Mouse (Mus musculus) bone marrow macrophage, adult 2 months (primary cell): ENCODE data around the gene Fgfr2. TPM values are rescaled to one million over a fixed set of nuclear protein-coding genes. Genes with fewer than 3 reads are reported as not detected.

Source experiments
- H3K27ac ChIP-seq: 2 replicates; pipeline ENCODE4 v1.5.1; 2012; ENCODE audit warnings: low read depth, low read length; ENCODE audit not compliant: insufficient read depth
- H3K4me1 ChIP-seq: 2 replicates; pipeline ENCODE4 v1.6.1; 2012; ENCODE audit warnings: low read length; ENCODE audit not compliant: control insufficient read depth, insufficient read depth
- H3K4me3 ChIP-seq: 2 replicates; pipeline ENCODE4 v1.5.1; 2012; ENCODE audit warnings: mild to moderate bottlenecking, low read length, moderate library complexity; ENCODE audit not compliant: insufficient read depth
- CTCF ChIP-seq: IDR thresholded peaks from 2 replicates; pipeline ENCODE4 v1.5.1; 2012; ENCODE audit warnings: low read depth, mild to moderate bottlenecking, low read length, moderate library complexity
- POLR2A ChIP-seq: IDR thresholded peaks from 2 replicates; pipeline ENCODE4 v1.6.1; 2012; ENCODE audit warnings: mild to moderate bottlenecking, low read depth, low read length, borderline replicate concordance
- polyA plus RNA-seq: library from polyadenylated mRNA; stranded (reverse); fragments of >200 nt; gene quantifications from 2 replicates; pipeline ENCODE4 v1.2.4, GENCODE M21; 2012; ENCODE audit not compliant: missing spikeins, insufficient read depth, insufficient read length

Fgfr2 gene
- polyA plus RNA-seq, 1 experiment: 0.27 TPM

GRCm38 (mm10) chr7:132067511-132067910 is 1055.6 kb downstream of the Fgfr2 start:
- Histone ChIP-seq H3K4me3 (no peak overlapping the region), H3K27ac (no peak overlapping the region), H3K4me1 (no peaks in the 10 kb centered on the region)
- no peak for TF ChIP-seq POLR2A
- TF ChIP-seq CTCF: no peak

GRCm38 (mm10) chr7:132060116-132060515 is 1063.0 kb downstream of the Fgfr2 start:
- H3K27ac ChIP-seq: no peak overlapping the region
- TF ChIP-seq CTCF: no peak
- H3K4me1 ChIP-seq: no peaks in the 10 kb centered on the region
- no peak overlapping the region for H3K4me3 ChIP-seq

GRCm38 (mm10) chr7:132056565-132056964 is 1066.6 kb downstream of the Fgfr2 start:
- Histone ChIP-seq H3K27ac (no peak overlapping the region), H3K4me3 (no peak overlapping the region), H3K4me1 (no peaks in the 10 kb centered on the region)
- TF ChIP-seq POLR2A (no peak), CTCF (no peak)

GRCm38 (mm10) chr7:132046662-132047061 is 1076.5 kb downstream of the Fgfr2 start:
- Histone ChIP-seq H3K27ac (no peak overlapping the region), H3K4me3 (no peak overlapping the region)
- TF ChIP-seq CTCF (no peak), POLR2A (no peak)

GRCm38 (mm10) chr7:132031940-132032531 is 1091.1 kb downstream of the Fgfr2 start:
- H3K27ac ChIP-seq: no peak overlapping the region
- no peak overlapping the region for H3K4me3 ChIP-seq
- no peaks in the 10 kb centered on the region for H3K4me1 ChIP-seq
- TF ChIP-seq POLR2A: no peak
- TF ChIP-seq CTCF: no peak

More at GRCm38 (mm10) chr7:132046662-132047061, 1076.5 kb downstream of the Fgfr2 start:
- no peaks in the 10 kb centered on the region for H3K4me1 ChIP-seq

GRCm38 (mm10) chr7:132026671-132027070 is 1096.5 kb downstream of the Fgfr2 start:
- TF ChIP-seq POLR2A (no peak), CTCF (no peak)
- H3K27ac ChIP-seq: no peak overlapping the region
- no peak overlapping the region for H3K4me3 ChIP-seq
- no peaks in the 10 kb centered on the region for H3K4me1 ChIP-seq

- TF ChIP-seq CTCF (no peak), POLR2A (no peak)
- Histone ChIP-seq H3K4me1 (no peaks in the 10 kb centered on the region), H3K27ac (no peak overlapping the region), H3K4me3 (no peak overlapping the region)
These were observed 1097.6 kb downstream of the Fgfr2 start for GRCm38 (mm10) chr7:132025591-132025990.

GRCm38 (mm10) chr7:132015933-132016332 is 1107.2 kb downstream of the Fgfr2 start:
- Histone ChIP-seq H3K27ac (no peak overlapping the region), H3K4me3 (no peak overlapping the region), H3K4me1 (no peaks in the 10 kb centered on the region)
- TF ChIP-seq CTCF (no peak), POLR2A (no peak)

GRCm38 (mm10) chr7:132015193-132015592 is 1108.0 kb downstream of the Fgfr2 start:
- Histone ChIP-seq H3K27ac (no peak overlapping the region), H3K4me1 (no peaks in the 10 kb centered on the region), H3K4me3 (no peak overlapping the region)
- TF ChIP-seq CTCF: no peak
- no peak for TF ChIP-seq POLR2A

- Histone ChIP-seq H3K4me1 (no peaks in the 10 kb centered on the region), H3K27ac (no peak overlapping the region), H3K4me3 (no peak overlapping the region)
- TF ChIP-seq POLR2A (no peak), CTCF (no peak)
These were observed 1109.2 kb downstream of the Fgfr2 start for GRCm38 (mm10) chr7:132013970-132014369.

GRCm38 (mm10) chr7:132012969-132013679 is 1110.0 kb downstream of the Fgfr2 start:
- TF ChIP-seq CTCF: no peak
- no peak for TF ChIP-seq POLR2A
- H3K4me3 ChIP-seq: no peak overlapping the region
- no peaks in the 10 kb centered on the region for H3K4me1 ChIP-seq
- H3K27ac ChIP-seq: no peak overlapping the region
